ENCODE assay signal across 9 mouse cellular contexts in genomic region chr11:106418622-106419196, GRCm38 (mm10). TPM values are rescaled to one million over a fixed set of nuclear protein-coding genes. Genes with fewer than 3 reads are reported as not detected.
DNase-seq lines count a peak whose midpoint lies in the region; ATAC-seq and TF ChIP-seq lines count a peak whose summit lies in the region.
"Had no signal": no experiment of that assay in that cellular context is flagged by ENCODE, and none has a peak within 500 bp of the region (broad histone marks: within the 10 kb centered on the region; RNA-seq: fewer than 3 reads in every experiment).

No protein-coding gene starts in this region.

- H3K4me2 ChIP-seq in liver, embryonic 12.5 days = no peak overlapping the region
- no peak overlapping the region for H3K4me2 ChIP-seq in neural tube, embryonic 11.5 days (ENCODE audit: low read depth)
- no peak overlapping the region for H3K4me2 ChIP-seq in stomach, postnatal 0 days (replicated peaks; ENCODE audit: low read depth)
- H3K4me2 ChIP-seq: embryonic facial prominence, embryonic 13.5 days had no signal

- peaks cover 7% of the 10 kb centered on the region for H3K4me1 ChIP-seq in bone marrow, adult 2 months (ENCODE audit: control insufficient read depth, insufficient read depth, low read length)
- peaks cover 11% of the 10 kb centered on the region for H3K4me1 ChIP-seq in heart, embryonic 10.5 days
- peaks cover 17% of the 10 kb centered on the region for H3K4me1 ChIP-seq in liver, embryonic 12.5 days
- H3K4me1 ChIP-seq in neural tube, embryonic 11.5 days (ENCODE audit: control insufficient read depth, insufficient read depth, low read length) = no peaks in the 10 kb centered on the region
- no peaks in the 10 kb centered on the region for H3K4me1 ChIP-seq in stomach, postnatal 0 days (replicated peaks; ENCODE audit: control insufficient read depth, insufficient read depth)
- H3K4me1 ChIP-seq: embryonic facial prominence, embryonic 13.5 days had no signal

- ATAC-seq in erythroblast, adult 5-6 weeks (replicated peaks; ENCODE audit: low FRiP score, poor library complexity, severe bottlenecking) = peak; percentile 88
- ATAC-seq in liver, embryonic 12.5 days = 0 out of 2 replicates have a peak, but pooled peaks have one; percentile 54
- no peak for ATAC-seq in neural tube, embryonic 11.5 days (ENCODE audit: insufficient read depth, low FRiP score, low TSS enrichment)
- peak; percentile 66 for ATAC-seq in stomach, postnatal 0 days (ENCODE audit: low FRiP score, low TSS enrichment)

- no peaks in the 10 kb centered on the region for H3K27me3 ChIP-seq in C2C12 (ENCODE audit: control insufficient read depth, insufficient read depth, insufficient read length)
- H3K27me3 ChIP-seq in heart, embryonic 10.5 days (ENCODE audit: insufficient read depth, poor library complexity, severe bottlenecking) = no peaks in the 10 kb centered on the region
- H3K27me3 ChIP-seq in liver, embryonic 12.5 days (replicated peaks) = no peaks in the 10 kb centered on the region
- no peaks in the 10 kb centered on the region for H3K27me3 ChIP-seq in neural tube, embryonic 11.5 days (ENCODE audit: control insufficient read depth, insufficient read depth, low read length)
- H3K27me3 ChIP-seq in stomach, postnatal 0 days (ENCODE audit: control insufficient read depth, insufficient read depth, low read length) = no peaks in the 10 kb centered on the region
- H3K27me3 ChIP-seq: embryonic facial prominence, embryonic 13.5 days had no signal

- TF ChIP-seq EP300 in stomach, postnatal 0 days (optimal IDR thresholded peaks at IDR 0.05) = no peak

- no peaks in the 10 kb centered on the region for H3K79me2 ChIP-seq in C2C12 (ENCODE audit: control insufficient read depth, insufficient read depth)

- TF ChIP-seq CTCF in C2C12 (IDR thresholded peaks at IDR 0.05; ENCODE audit: control insufficient read depth, insufficient read depth, insufficient read length) = peak; percentile 63
- TF ChIP-seq CTCF in bone marrow, adult 2 months (IDR thresholded peaks at IDR 0.05; ENCODE audit: control insufficient read depth, insufficient read depth, low read length) = peak; percentile 94
- TF ChIP-seq CTCF in stomach, postnatal 0 days (IDR thresholded peaks at IDR 0.05; ENCODE audit: low read depth) = peak; percentile 100

- no peaks in the 10 kb centered on the region for H3K79me3 ChIP-seq in C2C12 (ENCODE audit: low read depth)

- H3K27ac ChIP-seq in bone marrow, adult 2 months (ENCODE audit: control insufficient read depth, insufficient read depth, low read depth, low read length, poor library complexity) = peak overlapping the region; percentile 73; the same call in 1 of the 2 replicates
- H3K27ac ChIP-seq in heart, embryonic 10.5 days = no peak overlapping the region
- no peak overlapping the region for H3K27ac ChIP-seq in liver, embryonic 12.5 days
- no peak overlapping the region for H3K27ac ChIP-seq in neural tube, embryonic 11.5 days (ENCODE audit: low read depth, low read length)
- H3K27ac ChIP-seq in stomach, postnatal 0 days (replicated peaks) = no peak overlapping the region
- H3K27ac ChIP-seq: embryonic facial prominence, embryonic 13.5 days had no signal

- H3K9me3 ChIP-seq in heart, embryonic 10.5 days = no peaks in the 10 kb centered on the region
- no peaks in the 10 kb centered on the region for H3K9me3 ChIP-seq in liver, embryonic 12.5 days (replicated peaks)
- H3K9me3 ChIP-seq in neural tube, embryonic 11.5 days (ENCODE audit: control insufficient read depth, low read length) = no peaks in the 10 kb centered on the region
- H3K9me3 ChIP-seq in stomach, postnatal 0 days (ENCODE audit: control insufficient read depth, low read length) = no peaks in the 10 kb centered on the region
- H3K9me3 ChIP-seq: embryonic facial prominence, embryonic 13.5 days had no signal

- no peak overlapping the region for H3ac ChIP-seq in C2C12 (ENCODE audit: control insufficient read depth, insufficient read length, low read depth)

- H3K4me3 ChIP-seq in C2C12 (ENCODE audit: insufficient read depth, poor library complexity, severe bottlenecking) = no peak overlapping the region
- H3K4me3 ChIP-seq in bone marrow, adult 2 months (replicated peaks; ENCODE audit: control insufficient read depth, low read depth, low read length) = no peak overlapping the region
- no peak overlapping the region for H3K4me3 ChIP-seq in heart, embryonic 10.5 days
- H3K4me3 ChIP-seq in liver, embryonic 12.5 days = no peak overlapping the region
- H3K4me3 ChIP-seq in neural tube, embryonic 11.5 days (ENCODE audit: low read depth, low read length) = no peak overlapping the region
- H3K4me3 ChIP-seq in stomach, postnatal 0 days (ENCODE audit: low read depth, low read length) = no peak overlapping the region
- H3K4me3 ChIP-seq: embryonic facial prominence, embryonic 13.5 days had no signal

- H3K9ac ChIP-seq in liver, embryonic 12.5 days = no peak overlapping the region
- H3K9ac ChIP-seq in neural tube, embryonic 11.5 days (ENCODE audit: low read length) = no peak overlapping the region
- no peak overlapping the region for H3K9ac ChIP-seq in stomach, postnatal 0 days (ENCODE audit: low read length)
- H3K9ac ChIP-seq: embryonic facial prominence, embryonic 13.5 days had no signal

- DNase-seq in heart, embryonic 10.5 days (ENCODE audit: low spot score) = peak; percentile 92
- DNase-seq in kidney, postnatal 14 days = peak; percentile 90
- peak; percentile 88 for DNase-seq in neural tube, embryonic 11.5 days (ENCODE audit: low spot score)
- peak; percentile 86 for DNase-seq in stomach, postnatal 0 days (ENCODE audit: low spot score)

- WGBS in bone marrow, adult 2 months = 55% methylated on average over 4 of the region's 4 CpGs
- WGBS in heart, embryonic 10.5 days = 39% methylated on average over 4 of the region's 4 CpGs
- WGBS in liver, embryonic 12.5 days (ENCODE audit: insufficient replicate concordance) = 60% methylated on average over 4 of the region's 4 CpGs
- 36% methylated on average over 4 of the region's 4 CpGs for WGBS in neural tube, embryonic 11.5 days
- 33% methylated on average over 4 of the region's 4 CpGs for WGBS in stomach, postnatal 0 days

- H3K36me3 ChIP-seq in C2C12 (ENCODE audit: control insufficient read depth, insufficient read depth) = peaks cover 81% of the 10 kb centered on the region
- H3K36me3 ChIP-seq in heart, embryonic 10.5 days = peaks cover 23% of the 10 kb centered on the region
- peaks cover 53% of the 10 kb centered on the region for H3K36me3 ChIP-seq in liver, embryonic 12.5 days
- no peaks in the 10 kb centered on the region for H3K36me3 ChIP-seq in neural tube, embryonic 11.5 days (ENCODE audit: control insufficient read depth, insufficient read depth, low read length)
- H3K36me3 ChIP-seq in stomach, postnatal 0 days (ENCODE audit: control insufficient read depth, insufficient read depth, low read length) = peaks cover 6% of the 10 kb centered on the region

- no peak for TF ChIP-seq POLR2A in bone marrow, adult 2 months (IDR thresholded peaks at IDR 0.05; ENCODE audit: borderline replicate concordance, control insufficient read depth, low read depth, low read length)

TF ChIP-seq in C2C12, 6 proteins besides CTCF, POLR2A, EP300 and RAD21:
- no peak for TF ChIP-seq FOSL1 (IDR thresholded peaks at IDR 0.05; ENCODE audit: insufficient read depth, low read length, poor library complexity, severe bottlenecking)
- no peak for TF ChIP-seq USF1 (IDR thresholded peaks at IDR 0.05; ENCODE audit: low read depth)
- no peak for TF ChIP-seq MYOD1 (IDR thresholded peaks at IDR 0.05; ENCODE audit: control insufficient read depth, insufficient read length, low read depth)
- TF ChIP-seq MAX (IDR thresholded peaks at IDR 0.05) = no peak
- TF ChIP-seq MYOG (IDR thresholded peaks at IDR 0.05; ENCODE audit: control insufficient read depth, extremely low read depth, insufficient read length) = no peak
- no peak for TF ChIP-seq CEBPB (IDR thresholded peaks at IDR 0.05; ENCODE audit: low read depth)

RNA-seq across cellular contexts. Expression of gene Icam2, which starts 30.8 kb away (rescaled TPM):
- not detected for polyA plus RNA-seq in C2C12 (2012; fragmentation: generic; extraction: Trizol)
- polyA plus RNA-seq in bone marrow, adult 2 months (2011; ENCODE audit: insufficient read depth, insufficient read length, low replicate concordance, missing spikeins) = 6.2 and 23.4 TPM in 2 replicates
- 9.8 and 10.7 TPM in 2 replicates for total RNA-seq in erythroblast, adult 5-6 weeks (2015; ENCODE audit: low replicate concordance)
- 4.0 and 13.7 TPM in 2 replicates for total RNA-seq in erythroblast, adult 5-6 weeks (2017; ENCODE audit: low replicate concordance)
- polyA plus RNA-seq in heart, embryonic 10.5 days (2016; fragmentation: Nextera tagmentation; extraction: Ambion mirVana) = 58.8 and 69.1 TPM in 2 replicates
- 22.8 and 23.1 TPM in 2 replicates for polyA plus RNA-seq in liver, embryonic 12.5 days (2016; fragmentation: Nextera tagmentation; extraction: Ambion mirVana)
- 16.1 and 16.8 TPM in 2 replicates for polyA plus RNA-seq in neural tube, embryonic 11.5 days (2014; fragmentation: Nextera tagmentation; extraction: Ambion mirVana)
- 12.7 and 13.2 TPM in 2 replicates for polyA plus RNA-seq in stomach, postnatal 0 days (2015; fragmentation: Nextera tagmentation; extraction: Ambion mirVana)

RNA-seq across cellular contexts. Expression of gene Prr29, which starts 53.4 kb away (rescaled TPM):
- not detected for polyA plus RNA-seq in C2C12 (2012; fragmentation: generic; extraction: Trizol)
- polyA plus RNA-seq in bone marrow, adult 2 months (2011; ENCODE audit: insufficient read depth, insufficient read length, low replicate concordance, missing spikeins) = not detected in 2 replicates
- not detected in 2 replicates for total RNA-seq in erythroblast, adult 5-6 weeks (2015; ENCODE audit: low replicate concordance)
- not detected in 2 replicates for total RNA-seq in erythroblast, adult 5-6 weeks (2017; ENCODE audit: low replicate concordance)
- 0.11 and 0.21 TPM in 2 replicates for polyA plus RNA-seq in heart, embryonic 10.5 days (2016; fragmentation: Nextera tagmentation; extraction: Ambion mirVana)
- polyA plus RNA-seq in liver, embryonic 12.5 days (2016; fragmentation: Nextera tagmentation; extraction: Ambion mirVana) = not detected in 2 replicates
- not detected in 2 replicates for polyA plus RNA-seq in neural tube, embryonic 11.5 days (2014; fragmentation: Nextera tagmentation; extraction: Ambion mirVana)
- 0.23 and 0.41 TPM in 2 replicates for polyA plus RNA-seq in stomach, postnatal 0 days (2015; fragmentation: Nextera tagmentation; extraction: Ambion mirVana)
- polyA plus RNA-seq: embryonic facial prominence, embryonic 13.5 days had no signal
